Mouse (Mus musculus): ENCODE data around the gene Krtap1-5.

DNA sequence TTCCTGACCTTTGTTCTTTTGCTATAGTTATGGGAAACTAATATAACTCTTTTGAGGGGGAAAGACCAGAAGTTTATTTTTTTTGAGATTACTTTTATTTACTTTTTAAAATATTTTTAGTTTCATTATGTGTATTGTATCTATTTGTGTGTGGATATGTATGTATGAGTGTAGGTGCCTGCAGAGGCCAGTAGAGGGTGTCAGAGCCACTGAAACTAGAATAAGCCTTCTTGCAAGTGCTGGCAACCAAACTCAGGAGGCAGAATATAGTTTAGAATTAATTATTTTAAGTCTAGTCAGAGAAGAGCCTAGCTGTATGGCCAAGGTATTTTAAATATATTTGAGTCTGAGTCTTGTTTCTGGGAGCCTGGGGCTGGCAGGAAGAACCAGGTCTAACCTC, 32.9 kb downstream of the Krtap1-5 start:
- TF ChIP-seq HCFC1 (IDR thresholded peaks at IDR 0.05; ENCODE audit: borderline replicate concordance, insufficient read depth, low read length) (no peak), ZC3H11A (IDR thresholded peaks at IDR 0.05; ENCODE audit: borderline replicate concordance, low read depth, low read length) (peak; percentile 54; the same call in 1 of the 2 replicates), ZNF384 (IDR thresholded peaks at IDR 0.05; ENCODE audit: low read depth, low read length) (no peak), CHD2 (IDR thresholded peaks at IDR 0.05; ENCODE audit: low read depth, low read length) (no peak), MAFK (IDR thresholded peaks at IDR 0.05; ENCODE audit: insufficient read depth, low read depth, low read length) (no peak)

Data from ES-E14 (cell line).